Mouse (Mus musculus): ENCODE measurements around the gene Dpf3.

Gene Dpf3

DNA sequence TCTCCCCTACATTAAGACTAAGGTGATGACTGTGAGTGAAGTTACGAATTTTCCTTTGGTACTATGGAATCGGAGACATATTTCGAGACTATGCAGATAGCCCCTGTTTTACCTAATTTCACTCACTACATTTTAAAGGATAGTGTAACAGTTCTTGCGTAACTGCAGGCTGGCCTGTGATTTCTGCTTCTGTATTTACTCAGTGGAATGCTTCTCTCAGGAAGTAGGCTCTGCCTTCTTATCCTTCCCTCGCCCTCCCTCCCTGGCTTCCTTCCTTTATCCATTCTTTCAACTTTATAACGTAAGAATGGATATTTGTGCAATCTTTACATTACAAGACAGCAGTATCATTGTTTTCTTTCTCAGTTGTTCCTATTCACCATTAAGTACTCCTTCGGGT, 266.6 kb downstream of the Dpf3 start:
- no peak for DNase-seq (ENCODE audit: low read depth, low spot score)

DNA sequence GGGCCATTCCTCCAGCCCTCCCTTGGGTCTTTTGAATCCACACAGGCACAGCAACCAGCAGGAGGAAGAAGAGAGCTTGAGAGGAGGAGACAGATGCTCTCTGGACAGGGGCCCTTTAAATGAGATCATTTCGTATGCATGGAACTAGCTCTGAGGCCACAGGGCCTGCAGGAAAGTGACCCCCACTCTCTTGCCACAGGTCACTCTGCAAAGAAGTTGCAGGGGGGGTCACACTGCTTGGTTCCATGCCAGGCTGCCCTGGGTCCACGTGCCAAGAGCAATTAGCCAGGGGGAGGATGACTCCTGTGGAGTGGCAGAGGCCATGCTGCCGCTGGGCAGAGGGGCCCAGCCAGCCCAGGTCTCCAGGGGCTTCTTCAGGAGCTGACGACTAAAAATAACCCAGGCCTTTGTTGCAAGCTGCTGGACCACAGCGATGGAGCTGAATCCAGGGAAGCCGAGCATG, 273.6 kb downstream of the Dpf3 start:
- DNase-seq (ENCODE audit: low read depth, low spot score), result no peak

- DNase-seq (ENCODE audit: low read depth, low spot score), result no peak
Measured at GRCm38 (mm10) chr12:83211976-83212375, 275.5 kb downstream of the Dpf3 start.

- no peak for DNase-seq (ENCODE audit: low read depth, low spot score)
Measured at GRCm38 (mm10) chr12:83211146-83211822, 276.2 kb downstream of the Dpf3 start.

GRCm38 (mm10) chr12:83210735-83211134, 276.8 kb downstream of the Dpf3 start:
- DNase-seq (ENCODE audit: low read depth, low spot score), result no peak

- DNase-seq (ENCODE audit: low read depth, low spot score), result no peak
Measured at GRCm38 (mm10) chr12:83210294-83210693, 277.2 kb downstream of the Dpf3 start.

- no peak for DNase-seq (ENCODE audit: low read depth, low spot score)
Measured at GRCm38 (mm10) chr12:83209461-83209860, 278.1 kb downstream of the Dpf3 start.

GRCm38 (mm10) chr12:83208841-83209240, 278.7 kb downstream of the Dpf3 start:
- no peak for DNase-seq (ENCODE audit: low read depth, low spot score)

DNA sequence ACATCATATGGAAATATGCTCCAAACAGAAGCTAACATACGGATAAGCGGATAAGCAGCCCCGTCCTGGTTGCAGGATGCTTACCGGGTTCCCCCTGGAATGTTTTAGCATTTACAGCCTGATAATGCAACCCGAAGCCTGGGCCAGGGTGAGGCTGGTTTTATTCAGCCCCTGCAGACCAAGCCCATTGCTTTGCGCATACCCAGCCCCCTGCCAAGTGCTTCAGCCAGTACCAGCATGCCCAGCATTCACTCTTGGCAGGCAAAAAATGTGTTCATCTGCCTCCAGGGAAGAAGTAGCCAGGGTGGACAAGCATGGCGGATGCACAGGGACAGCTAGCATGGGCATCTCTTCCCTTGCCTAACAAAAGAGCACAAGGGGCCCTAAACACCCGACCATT, 279.5 kb downstream of the Dpf3 start:
- DNase-seq (ENCODE audit: low read depth, low spot score), result no peak

- DNase-seq (ENCODE audit: low read depth, low spot score), result no peak
Measured at GRCm38 (mm10) chr12:83207481-83207880, 280.0 kb downstream of the Dpf3 start.

DNA sequence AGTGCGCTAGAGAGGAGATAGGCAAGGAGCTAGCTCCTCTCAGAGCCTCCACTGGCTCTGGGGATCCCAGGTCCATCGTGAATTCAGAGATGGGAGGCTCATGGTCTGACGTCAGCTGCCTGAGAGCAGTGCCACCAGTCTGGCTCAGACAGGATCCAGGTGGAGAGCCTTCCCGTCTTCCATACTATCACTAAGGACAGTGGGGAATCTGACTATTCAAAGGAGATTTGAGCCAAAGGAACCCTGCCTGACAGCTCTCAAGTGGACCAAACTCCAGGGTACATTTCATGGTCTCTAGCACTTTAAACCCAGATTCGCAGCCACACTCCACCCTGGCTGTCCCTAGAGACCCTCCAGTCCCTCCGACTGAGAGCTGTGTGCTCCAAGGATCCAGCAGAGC, 280.6 kb downstream of the Dpf3 start:
- no peak for DNase-seq (ENCODE audit: low read depth, low spot score)

- DNase-seq (ENCODE audit: low read depth, low spot score), result no peak
Measured at GRCm38 (mm10) chr12:83204361-83204760, 283.2 kb downstream of the Dpf3 start.

GRCm38 (mm10) chr12:83201674-83202073, 285.8 kb downstream of the Dpf3 start:
- no peak for DNase-seq (ENCODE audit: low read depth, low spot score)

DNA sequence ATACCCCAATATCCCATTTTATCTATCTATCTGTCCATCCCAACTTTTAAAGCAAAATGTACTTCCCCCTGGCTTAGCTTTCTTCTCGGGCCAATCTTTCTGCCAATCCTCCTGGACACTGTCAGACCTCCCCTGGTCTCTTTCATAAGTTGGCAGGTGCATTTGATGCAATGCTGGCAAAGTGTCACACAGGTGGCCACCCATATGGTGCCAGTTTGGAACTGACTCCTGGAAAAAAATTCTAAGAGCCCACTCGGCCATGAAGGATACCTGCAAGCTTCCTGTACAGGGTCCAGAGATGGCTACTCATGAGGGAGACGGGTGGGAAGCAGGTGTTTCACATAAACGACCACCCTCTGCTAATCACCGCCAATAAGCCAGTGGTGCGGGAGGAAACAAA, 307.0 kb downstream of the Dpf3 start:
- DNase-seq (ENCODE audit: low read depth, low spot score), result no peak

GRCm38 (mm10) chr12:83179860-83180259, 307.7 kb downstream of the Dpf3 start:
- no peak for DNase-seq (ENCODE audit: low read depth, low spot score)

DNA sequence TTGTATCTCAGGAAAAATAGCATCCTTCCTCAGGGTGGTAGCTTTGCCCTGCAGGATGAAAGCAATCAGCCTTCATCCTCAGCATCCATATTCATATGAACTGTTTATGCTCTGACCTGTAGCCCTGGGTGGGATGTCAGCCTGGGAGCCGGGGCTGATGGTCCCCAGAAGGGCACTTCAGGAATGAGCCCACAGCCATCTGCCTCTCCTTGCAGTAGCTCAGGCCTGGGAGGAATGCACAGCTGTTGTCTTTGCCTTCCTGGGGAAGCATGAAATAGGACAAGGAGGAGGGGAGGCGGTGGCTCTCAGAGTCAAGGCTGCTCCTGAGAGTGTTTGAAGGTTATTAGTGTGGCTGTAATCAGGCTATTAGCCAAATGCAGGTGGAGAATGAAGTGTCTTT, 308.7 kb downstream of the Dpf3 start:
- no peak for DNase-seq (ENCODE audit: low read depth, low spot score)

GRCm38 (mm10) chr12:83169495-83170209, 317.9 kb downstream of the Dpf3 start:
- DNase-seq (ENCODE audit: low read depth, low spot score), result no peak

GRCm38 (mm10) chr12:83168310-83168709, 319.2 kb downstream of the Dpf3 start:
- no peak for DNase-seq (ENCODE audit: low read depth, low spot score)

- no peak for DNase-seq (ENCODE audit: low read depth, low spot score)
Measured at GRCm38 (mm10) chr12:83165058-83165457, 322.5 kb downstream of the Dpf3 start.
